Mouse (Mus musculus) forebrain, embryonic 13.5 days (tissue): ENCODE data around the gene Cul4a. TPM values are rescaled to one million over a fixed set of nuclear protein-coding genes. Genes with fewer than 3 reads are reported as not detected.
"Not testable (repeated sequence)": the region's sequence is repeated elsewhere in the genome, so short reads cannot be mapped to it uniquely, and the experiment has no call there.

Source experiments
- ATAC-seq: fragments of 200-750 bp; cut with Nextera tagmentation; 2 replicates; pipeline ENCODE4 v1.8.0; 2017
- H3K27ac ChIP-seq: fragments of 300-500 bp; sonication (generic); 2 replicates; pipeline ENCODE4 v1.5.1; 2015; ENCODE audit warnings: inconsistent platforms, mild to moderate bottlenecking, moderate library complexity
- H3K27me3 ChIP-seq: fragments of 300-500 bp; sonication (generic); 2 replicates; pipeline ENCODE4 v1.6.1; 2015; ENCODE audit warnings: mild to moderate bottlenecking, inconsistent platforms
- H3K36me3 ChIP-seq: fragments of 300-500 bp; sonication (generic); 2 replicates; pipeline ENCODE4 v1.6.1; 2015; ENCODE audit warnings: mild to moderate bottlenecking, inconsistent platforms; ENCODE audit not compliant: poor library complexity, severe bottlenecking
- H3K4me1 ChIP-seq: fragments of 300-500 bp; sonication (generic); 2 replicates; pipeline ENCODE4 v1.6.1; 2015; ENCODE audit warnings: inconsistent platforms
- H3K4me2 ChIP-seq: fragments of 300-500 bp; sonication (generic); 2 replicates; pipeline ENCODE4 v1.6.1; 2015; ENCODE audit warnings: inconsistent platforms, mild to moderate bottlenecking, moderate library complexity
- H3K4me3 ChIP-seq: fragments of 300-500 bp; sonication (generic); 2 replicates; pipeline ENCODE4 v1.5.1; 2015; ENCODE audit warnings: mild to moderate bottlenecking, inconsistent platforms
- H3K9ac ChIP-seq: fragments of 300-500 bp; sonication (generic); 2 replicates; pipeline ENCODE4 v1.6.1; 2015; ENCODE audit warnings: mild to moderate bottlenecking, inconsistent platforms
- H3K9me3 ChIP-seq: fragments of 300-500 bp; sonication (generic); replicated peaks from 2 replicates; pipeline ENCODE4 v1.6.1; 2016; ENCODE audit warnings: inconsistent platforms
- WGBS: fragments of 180-500 bp; shearing (Covaris S2); methylation state at CpG from one replicate; pipeline ENCODE4 v1.1.7; 2015; 5-methylcytosine and 5-hydroxymethylcytosine counted together
- polyA plus RNA-seq: library from polyadenylated mRNA; unstranded; fragments of >200 nt; fragmentation: Nextera tagmentation; extraction: Ambion mirVana; gene quantifications from 2 replicates; pipeline ENCODE4 v1.2.1, GENCODE M21; 2015

Cul4a gene
- polyA plus RNA-seq: 66.3 and 69.0 TPM in 2 replicates

DNA sequence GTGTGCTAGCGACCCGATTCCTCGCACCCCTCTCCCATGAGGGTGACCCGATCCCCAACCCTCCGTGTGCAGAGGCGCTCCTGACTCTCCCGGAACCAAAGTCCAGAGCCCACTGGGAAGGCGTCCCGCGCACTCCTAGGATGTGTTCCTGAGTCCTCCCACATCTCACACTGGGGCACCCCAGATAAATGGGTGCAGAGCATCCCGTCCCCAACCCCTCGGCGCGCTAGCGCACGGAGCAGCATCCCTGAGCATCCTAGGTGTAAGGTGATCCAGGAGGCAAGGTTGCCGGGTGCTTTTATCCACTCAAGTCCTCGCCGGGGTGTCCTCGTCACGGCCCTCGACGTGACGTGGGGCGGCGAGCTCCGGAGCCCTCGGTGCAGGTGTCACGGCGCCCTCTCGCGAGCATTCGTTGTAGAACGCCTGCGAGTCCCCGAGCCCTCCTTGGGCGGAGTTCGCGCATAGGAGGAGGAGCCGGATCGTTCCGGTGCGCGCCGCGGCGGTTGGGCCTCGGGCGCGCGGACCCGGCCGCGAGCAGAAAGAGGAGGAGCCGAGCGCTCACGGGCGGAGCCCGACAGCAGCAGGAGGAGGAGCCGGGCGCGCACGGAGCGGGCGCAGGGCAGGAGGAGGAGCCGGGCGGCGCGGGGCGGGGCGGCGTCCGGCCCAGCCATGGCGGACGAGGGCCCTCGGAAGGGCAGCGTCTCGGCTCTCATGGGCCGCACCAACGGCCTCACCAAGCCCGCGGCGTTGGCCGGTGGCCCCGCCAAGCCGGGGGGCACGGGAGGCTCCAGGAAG, at the start of gene Cul4a, which contains the start of gene Pcid2:
Gene Cul4a, plus strand, starts transcription at position 535 of the 795 bp plus-strand sequence.
Gene Pcid2, minus strand, starts transcription at position 373 of the 795 bp plus-strand sequence.
- Histone ChIP-seq H3K4me3 (peak within 1 kb of the TSS; percentile 94), H3K27ac (peak within 1 kb of the TSS; percentile 94), H3K9ac (peak within 1 kb of the TSS; percentile 95), H3K36me3 (peaks cover 16% of the 10 kb centered on the region; the same call in 1 of the 2 replicates), H3K9me3 (no peaks in the 10 kb centered on the region), H3K27me3 (no peaks in the 10 kb centered on the region), H3K4me1 (peaks cover 33% of the 10 kb centered on the region), H3K4me2 (peak within 1 kb of the TSS; percentile 96)
- ATAC-seq: peak; percentile 96
- WGBS: under 1% methylated on average over 59 of the region's 87 CpGs

DNA sequence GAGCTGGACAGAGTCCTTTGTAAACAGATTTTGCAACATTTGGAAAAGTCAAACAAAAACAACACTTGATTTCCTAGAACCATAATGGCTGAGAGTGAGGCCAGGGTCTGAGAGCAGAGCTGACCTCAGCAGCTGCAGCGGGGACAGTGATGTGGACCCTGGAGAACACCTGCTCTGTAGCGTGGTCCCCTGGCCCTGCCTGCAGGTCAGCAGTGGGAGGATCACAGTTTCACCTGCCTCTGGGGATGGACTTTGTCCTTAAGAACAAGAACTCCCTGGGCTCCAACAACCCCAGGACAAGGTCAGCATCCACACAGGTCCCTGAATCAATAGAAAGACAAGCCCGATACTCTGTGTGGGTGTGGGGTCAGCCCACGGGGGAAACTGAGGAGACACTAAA, 48.1 kb upstream of the Cul4a start:
- Histone ChIP-seq H3K9me3 (no peaks in the 10 kb centered on the region), H3K9ac (no peak overlapping the region), H3K36me3 (no peaks in the 10 kb centered on the region), H3K4me1 (no peaks in the 10 kb centered on the region), H3K27me3 (no peaks in the 10 kb centered on the region), H3K27ac (no peak overlapping the region), H3K4me3 (no peak overlapping the region), H3K4me2 (no peak overlapping the region)
- 93% methylated on average over 4 of the region's 4 CpGs for WGBS
- no peak for ATAC-seq

DNA sequence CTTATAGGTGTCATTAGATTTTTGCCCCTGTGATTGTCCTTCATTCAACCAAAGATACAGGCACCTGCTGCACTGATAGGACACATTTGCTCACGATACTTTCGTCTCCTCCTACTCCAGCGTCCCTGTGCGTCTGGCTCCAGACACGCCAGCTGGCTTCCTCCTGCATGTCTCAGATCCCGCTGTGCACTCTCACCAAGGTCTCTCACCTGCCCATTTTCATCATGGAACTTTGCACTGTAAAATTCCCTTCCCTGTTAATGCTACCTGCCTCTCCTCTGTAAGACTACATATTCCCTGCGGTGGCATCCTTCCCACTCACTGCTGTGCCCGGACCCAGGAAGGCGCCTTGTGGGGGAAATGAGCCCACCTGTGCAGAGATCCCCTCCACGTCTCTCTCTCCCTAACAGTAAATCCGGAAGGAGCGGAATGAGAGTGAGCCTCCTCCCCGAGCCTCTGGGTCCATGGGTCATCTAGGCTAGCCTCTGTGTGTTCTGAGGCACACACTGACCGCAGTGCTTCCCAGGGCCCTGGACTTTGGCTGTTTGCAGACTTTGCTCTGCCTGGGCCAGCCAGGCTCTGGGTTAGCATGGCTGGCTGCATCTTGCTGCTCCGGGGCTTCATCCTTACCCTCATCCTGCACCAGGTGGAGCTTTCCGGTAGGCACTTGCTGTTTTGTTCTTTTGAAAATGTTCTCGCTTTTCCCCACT, 44.8 kb upstream of the Cul4a start, which contains the start of gene Proz:
Gene Proz, plus strand, starts transcription at position 474 of the 710 bp plus-strand sequence.
- 82% methylated on average over 17 of the region's 17 CpGs for WGBS
- H3K9me3 ChIP-seq: no peaks in the 10 kb centered on the region
- no peak for ATAC-seq

DNA sequence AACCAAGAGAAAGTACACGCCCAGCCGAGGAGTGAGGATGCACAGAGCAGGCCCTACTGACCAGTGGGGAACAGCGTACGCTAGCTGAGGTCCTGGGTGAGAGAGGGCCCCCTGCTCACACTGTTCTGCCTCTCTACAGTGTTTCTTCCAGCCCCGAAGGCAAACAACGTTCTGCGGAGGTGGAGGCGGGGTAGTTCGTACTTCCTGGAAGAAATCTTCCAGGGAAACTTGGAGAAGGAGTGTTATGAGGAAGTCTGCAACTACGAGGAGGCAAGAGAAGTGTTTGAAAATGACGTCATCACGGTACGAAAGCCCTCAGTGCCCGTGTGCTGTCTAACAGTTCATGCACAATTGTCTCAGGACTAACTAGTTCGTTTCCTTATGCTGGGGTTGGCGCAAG, 42.3 kb upstream of the Cul4a start:
- ATAC-seq: no peak
- 84% methylated on average over 16 of the region's 16 CpGs for whole genome bisulfite sequencing
- Histone ChIP-seq H3K36me3 (no peaks in the 10 kb centered on the region), H3K4me2 (no peak overlapping the region), H3K4me3 (no peak overlapping the region), H3K27me3 (no peaks in the 10 kb centered on the region), H3K4me1 (no peaks in the 10 kb centered on the region), H3K9me3 (no peaks in the 10 kb centered on the region), H3K9ac (no peak overlapping the region), H3K27ac (no peak overlapping the region)

More for the DNA sequence above, 44.8 kb upstream of the Cul4a start, which contains the start of gene Proz:
- Histone ChIP-seq H3K27me3 (no peaks in the 10 kb centered on the region), H3K4me2 (no peak within 1 kb of the TSS), H3K9ac (no peak within 1 kb of the TSS), H3K36me3 (no peaks in the 10 kb centered on the region), H3K4me3 (no peak within 1 kb of the TSS), H3K4me1 (no peaks in the 10 kb centered on the region), H3K27ac (no peak within 1 kb of the TSS)

DNA sequence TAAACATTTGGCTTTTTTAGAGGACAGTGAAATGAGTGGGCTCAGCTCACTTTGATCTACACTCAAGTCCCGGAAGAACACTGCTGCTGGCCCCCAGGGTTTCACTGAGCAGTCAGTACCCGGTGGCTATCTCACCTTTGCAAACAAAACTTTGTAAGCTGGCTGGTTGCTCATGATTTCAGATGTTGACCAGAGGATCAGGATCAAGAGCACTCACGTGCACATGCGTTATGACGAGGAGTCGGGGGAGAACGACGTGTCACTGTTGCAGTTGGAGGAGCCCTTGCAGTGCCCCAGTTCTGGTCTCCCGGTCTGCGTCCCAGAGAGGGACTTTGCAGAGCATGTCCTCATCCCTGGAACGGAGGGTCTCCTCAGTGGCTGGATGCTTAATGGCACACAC, 32.2 kb upstream of the Cul4a start:
- Histone ChIP-seq H3K27me3 (no peaks in the 10 kb centered on the region), H3K4me1 (no peaks in the 10 kb centered on the region), H3K9me3 (no peaks in the 10 kb centered on the region), H3K4me2 (no peak overlapping the region), H3K4me3 (no peak overlapping the region), H3K9ac (no peak overlapping the region), H3K27ac (no peak overlapping the region), H3K36me3 (peaks cover 59% of the 10 kb centered on the region)
- ATAC-seq: no peak
- 94% methylated on average over 11 of the region's 11 CpGs for WGBS

DNA sequence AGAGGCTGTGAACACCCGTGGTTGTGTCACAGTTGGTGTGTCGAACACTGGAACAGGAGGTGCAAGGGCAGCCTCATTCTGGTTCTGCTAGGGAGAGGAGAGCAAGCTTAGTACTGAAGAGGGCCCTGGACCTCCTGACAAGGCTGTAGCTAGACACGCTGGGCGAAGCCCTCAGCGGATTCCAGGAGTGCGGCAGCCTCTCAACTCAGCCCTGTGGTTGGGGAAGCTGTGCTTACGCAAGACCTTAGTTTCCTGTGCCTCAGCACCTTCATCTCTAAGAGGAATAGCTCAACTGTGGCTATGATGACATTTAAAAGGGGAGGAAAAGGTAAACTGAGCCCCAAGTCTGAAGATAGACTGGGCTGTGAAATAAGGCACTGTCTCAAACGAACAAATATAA, 30.4 kb upstream of the Cul4a start:
- ATAC-seq: no peak
- Histone ChIP-seq H3K27me3 (no peaks in the 10 kb centered on the region), H3K27ac (no peak overlapping the region), H3K36me3 (peaks cover 77% of the 10 kb centered on the region), H3K9ac (no peak overlapping the region), H3K9me3 (no peaks in the 10 kb centered on the region), H3K4me2 (no peak overlapping the region), H3K4me1 (no peaks in the 10 kb centered on the region), H3K4me3 (no peak overlapping the region)
- WGBS: 92% methylated on average over 8 of the region's 8 CpGs

DNA sequence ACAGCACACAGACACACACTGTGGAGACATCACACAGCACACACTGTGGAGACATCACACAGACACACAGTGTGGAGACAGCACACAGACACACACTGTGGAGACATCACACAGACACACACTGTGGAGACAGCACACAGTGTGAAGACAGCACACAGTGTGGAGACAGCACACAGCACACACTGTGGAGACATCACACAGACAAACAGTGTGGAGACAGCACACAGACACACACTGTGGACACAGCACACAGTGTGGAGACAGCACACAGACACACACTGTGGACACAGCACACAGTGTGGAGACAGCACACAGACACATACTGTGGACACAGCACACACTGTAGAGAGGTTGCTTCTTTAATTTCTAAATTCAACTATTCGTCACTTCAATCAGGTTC, 29.8 kb upstream of the Cul4a start:
- H3K9me3 ChIP-seq, ATAC-seq, H3K27ac ChIP-seq, H3K9ac ChIP-seq, H3K4me1 ChIP-seq, H3K4me2 ChIP-seq, H3K27me3 ChIP-seq, H3K4me3 ChIP-seq: not testable (repeated sequence)
- WGBS: 88% methylated on average over 1 of the region's 1 CpGs
- peaks cover 82% of the 10 kb centered on the region for H3K36me3 ChIP-seq

DNA sequence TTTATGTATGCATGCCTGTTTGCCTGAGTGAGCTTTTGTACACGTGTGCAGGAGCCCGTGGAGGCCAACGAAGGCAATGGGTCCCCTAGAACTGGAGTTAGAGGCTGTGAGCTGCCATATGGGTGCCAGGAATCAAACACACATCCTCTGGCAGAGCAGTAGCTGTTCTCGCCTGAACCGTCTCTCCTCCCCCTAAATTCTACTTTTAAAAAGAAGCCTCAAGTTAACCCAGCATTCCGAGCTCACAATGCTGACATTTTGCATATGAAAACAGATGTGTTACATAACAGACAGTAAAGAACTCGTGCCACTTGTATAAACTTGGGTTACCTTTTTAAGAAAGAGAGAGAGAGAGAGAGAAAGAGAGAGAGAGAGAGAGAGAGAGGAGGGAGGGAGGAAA, 27.9 kb upstream of the Cul4a start:
- Histone ChIP-seq H3K27ac (no peak overlapping the region), H3K4me3 (no peak overlapping the region), H3K27me3 (no peaks in the 10 kb centered on the region), H3K9me3 (no peaks in the 10 kb centered on the region), H3K9ac (no peak overlapping the region), H3K4me1 (no peaks in the 10 kb centered on the region), H3K36me3 (peaks cover 100% of the 10 kb centered on the region), H3K4me2 (no peak overlapping the region)
- ATAC-seq: no peak
- WGBS: 89% methylated on average over 7 of the region's 7 CpGs

DNA sequence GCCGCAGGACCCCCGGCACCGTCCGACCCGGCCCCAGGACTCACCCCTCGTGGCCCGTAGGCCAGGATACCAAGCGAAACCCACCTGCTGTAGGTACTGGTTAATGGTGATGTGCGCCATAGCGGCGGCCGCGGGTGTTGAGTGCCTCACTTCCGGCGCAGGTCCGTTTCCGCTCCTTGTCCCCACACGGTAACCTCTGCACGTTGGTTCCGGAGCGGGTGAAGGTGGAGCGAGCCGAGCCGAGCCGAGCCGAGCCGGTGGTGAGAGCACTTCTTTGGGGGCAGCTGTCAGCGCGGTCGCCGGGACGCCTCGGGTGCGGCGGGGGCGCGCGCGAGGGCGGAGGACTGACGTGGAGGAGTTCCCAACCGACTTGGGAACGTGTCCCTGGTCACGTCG, 732 bp upstream of the Cul4a start:
- Histone ChIP-seq H3K36me3 (peaks cover 22% of the 10 kb centered on the region), H3K4me3 (peak overlapping the region; percentile 94), H3K27me3 (no peaks in the 10 kb centered on the region), H3K9me3 (no peaks in the 10 kb centered on the region), H3K27ac (peak overlapping the region; percentile 94), H3K9ac (peak overlapping the region; percentile 95), H3K4me2 (peak overlapping the region; percentile 96), H3K4me1 (peaks cover 33% of the 10 kb centered on the region)
- ATAC-seq: peak; percentile 83
- WGBS: under 1% methylated on average over 44 of the region's 45 CpGs

DNA sequence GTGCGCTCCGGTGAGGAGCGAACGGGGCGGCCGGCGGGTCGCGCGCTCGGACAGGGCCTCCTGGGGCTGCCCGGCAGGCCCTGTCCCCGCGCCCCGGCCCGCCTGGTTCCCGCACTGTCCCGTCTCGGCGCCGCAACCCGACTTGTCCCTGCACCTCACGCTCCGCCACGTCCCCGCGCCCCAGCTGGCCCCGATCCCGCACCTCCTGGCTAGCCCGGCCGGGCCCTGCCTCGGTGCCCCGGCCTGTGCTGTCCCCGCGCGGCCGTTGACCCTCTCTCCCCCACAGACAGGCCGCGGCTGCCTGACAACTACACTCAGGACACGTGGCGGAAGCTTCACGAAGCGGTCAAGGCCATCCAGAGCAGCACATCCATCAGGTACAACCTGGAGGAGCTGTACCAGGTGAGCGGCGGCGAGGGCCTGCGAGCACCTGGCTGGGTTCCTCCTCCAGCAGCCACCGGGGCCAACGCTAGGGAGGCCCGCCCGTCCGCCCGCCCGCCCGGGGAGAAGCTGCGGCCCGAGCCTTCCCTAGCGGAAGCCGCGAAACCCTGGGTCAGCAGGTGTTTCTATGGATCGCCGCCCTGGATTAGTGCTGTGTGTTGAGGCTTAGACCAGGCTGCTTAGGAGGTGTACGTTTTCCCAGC, 609 bp downstream of the Cul4a start:
- peak overlapping the region; percentile 94 for H3K4me3 ChIP-seq
- peak overlapping the region; percentile 94 for H3K27ac ChIP-seq
- H3K36me3 ChIP-seq: peaks cover 10% of the 10 kb centered on the region; the same call in 1 of the 2 replicates
- no peaks in the 10 kb centered on the region for H3K27me3 ChIP-seq
- H3K4me2 ChIP-seq: peak overlapping the region; percentile 96
- H3K9me3 ChIP-seq: no peaks in the 10 kb centered on the region
- ATAC-seq: peak; percentile 48
- H3K9ac ChIP-seq: peak overlapping the region; percentile 95
- WGBS: under 1% methylated on average over 53 of the region's 63 CpGs
- peaks cover 36% of the 10 kb centered on the region for H3K4me1 ChIP-seq

DNA sequence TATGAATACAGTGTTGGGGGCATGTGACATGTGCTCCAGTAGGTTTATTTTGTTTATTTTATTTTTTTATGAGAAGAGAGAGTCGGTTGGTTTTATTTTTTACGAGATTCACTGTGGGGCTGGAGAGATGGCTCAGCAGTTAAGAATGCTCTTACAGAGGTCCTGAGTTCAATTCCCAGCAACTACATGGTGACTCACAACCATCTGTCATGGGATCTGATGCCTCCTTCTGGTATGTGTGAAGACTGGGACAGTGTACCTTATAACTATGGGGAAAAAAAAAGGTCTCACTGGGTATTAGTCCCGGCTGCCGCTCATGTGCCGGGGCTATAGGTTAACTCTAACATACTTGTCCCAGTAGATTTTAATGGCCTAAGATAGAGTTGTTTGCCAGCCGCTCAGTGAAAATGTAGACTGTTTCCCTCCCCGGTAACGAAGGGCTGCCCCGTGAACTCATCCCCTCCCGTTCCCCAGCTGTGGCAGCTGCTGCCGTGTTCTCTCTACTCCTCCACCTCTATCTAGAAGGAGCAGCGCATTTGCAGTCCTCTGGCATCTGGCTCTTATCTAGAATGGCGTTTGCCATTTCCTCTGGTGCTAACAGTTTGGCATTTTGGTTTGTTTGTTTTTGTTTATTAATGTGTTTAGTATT, 2.7 kb downstream of the Cul4a start:
- no peak overlapping the region for H3K4me2 ChIP-seq
- H3K4me3 ChIP-seq: no peak overlapping the region
- 90% methylated on average over 13 of the region's 13 CpGs for WGBS
- H3K9ac ChIP-seq: no peak overlapping the region
- H3K27me3 ChIP-seq: no peaks in the 10 kb centered on the region
- no peaks in the 10 kb centered on the region for H3K9me3 ChIP-seq
- H3K27ac ChIP-seq: no peak overlapping the region
- H3K36me3 ChIP-seq: 0 out of 2 replicates have a peak, but pooled peaks cover 3% of the 10 kb centered on the region
- ATAC-seq: no peak
- H3K4me1 ChIP-seq: peaks cover 42% of the 10 kb centered on the region
